ENCODE assay signal across 9 mouse cellular contexts in genomic region chr6:6942813-6943212, GRCm38 (mm10). TPM values are rescaled to one million over a fixed set of nuclear protein-coding genes. Genes with fewer than 3 reads are reported as not detected.
DNase-seq lines count a peak whose midpoint lies in the region; ATAC-seq and TF ChIP-seq lines count a peak whose summit lies in the region.
"Had no signal": no experiment of that assay in that cellular context is flagged by ENCODE, and none has a peak within 500 bp of the region (broad histone marks: within the 10 kb centered on the region; RNA-seq: fewer than 3 reads in every experiment).

No protein-coding gene starts in this region.

- H3K36me3 ChIP-seq in heart, postnatal 0 days (replicated peaks; ENCODE audit: control insufficient read depth, insufficient read depth, low read length), result no peaks in the 10 kb centered on the region
- H3K36me3 ChIP-seq in heart, embryonic 11.5 days (ENCODE audit: control insufficient read depth, insufficient read depth, low read length), result no peaks in the 10 kb centered on the region
- H3K36me3 ChIP-seq in liver, postnatal 0 days (replicated peaks; ENCODE audit: insufficient read depth, low read length), result no peaks in the 10 kb centered on the region
- no peaks in the 10 kb centered on the region for H3K36me3 ChIP-seq in forebrain, embryonic 15.5 days
- H3K36me3 ChIP-seq: heart, embryonic 15.5 days had no signal

- H3K9me3 ChIP-seq in heart, postnatal 0 days (replicated peaks; ENCODE audit: control insufficient read depth, low read length), result no peaks in the 10 kb centered on the region
- no peaks in the 10 kb centered on the region for H3K9me3 ChIP-seq in heart, embryonic 11.5 days (replicated peaks; ENCODE audit: control insufficient read depth, low read length)
- no peaks in the 10 kb centered on the region for H3K9me3 ChIP-seq in liver, postnatal 0 days (ENCODE audit: low read length)
- H3K9me3 ChIP-seq in forebrain, embryonic 15.5 days, result no peaks in the 10 kb centered on the region
- H3K9me3 ChIP-seq: heart, embryonic 15.5 days had no signal

- no peaks in the 10 kb centered on the region for H3K4me1 ChIP-seq in heart, postnatal 0 days (ENCODE audit: control insufficient read depth, insufficient read depth)
- H3K4me1 ChIP-seq in heart, embryonic 11.5 days (ENCODE audit: control insufficient read depth, insufficient read depth, low read length), result no peaks in the 10 kb centered on the region
- H3K4me1 ChIP-seq in cortical plate, adult 2 months (ENCODE audit: control insufficient read depth, insufficient read depth, low read length), result no peaks in the 10 kb centered on the region
- no peaks in the 10 kb centered on the region for H3K4me1 ChIP-seq in liver, postnatal 0 days (ENCODE audit: insufficient read depth)
- no peaks in the 10 kb centered on the region for H3K4me1 ChIP-seq in forebrain, embryonic 15.5 days
- H3K4me1 ChIP-seq: heart, embryonic 15.5 days had no signal

- no peak overlapping the region for H3K27ac ChIP-seq in heart, postnatal 0 days (ENCODE audit: low read depth)
- H3K27ac ChIP-seq in heart, embryonic 11.5 days (ENCODE audit: low read depth, low read length), result no peak overlapping the region
- no peak overlapping the region for H3K27ac ChIP-seq in cortical plate, adult 2 months (ENCODE audit: insufficient read depth, low read length)
- no peak overlapping the region for H3K27ac ChIP-seq in liver, postnatal 0 days (ENCODE audit: low read depth)
- no peak overlapping the region for H3K27ac ChIP-seq in forebrain, embryonic 15.5 days (replicated peaks)
- H3K27ac ChIP-seq: heart, embryonic 15.5 days had no signal

- H3K27me3 ChIP-seq in heart, postnatal 0 days (ENCODE audit: control insufficient read depth, insufficient read depth, low read length), result no peaks in the 10 kb centered on the region
- no peaks in the 10 kb centered on the region for H3K27me3 ChIP-seq in heart, embryonic 11.5 days (ENCODE audit: control insufficient read depth, insufficient read depth, low read length)
- H3K27me3 ChIP-seq in liver, postnatal 0 days (ENCODE audit: insufficient read depth, low read length), result no peaks in the 10 kb centered on the region
- H3K27me3 ChIP-seq in forebrain, embryonic 15.5 days, result no peaks in the 10 kb centered on the region
- H3K27me3 ChIP-seq: heart, embryonic 15.5 days had no signal

- no peak overlapping the region for H3K9ac ChIP-seq in heart, postnatal 0 days (replicated peaks; ENCODE audit: low read depth, low read length)
- no peak overlapping the region for H3K9ac ChIP-seq in heart, embryonic 11.5 days (ENCODE audit: low read depth, low read length)
- H3K9ac ChIP-seq in liver, postnatal 0 days (replicated peaks), result no peak overlapping the region
- no peak overlapping the region for H3K9ac ChIP-seq in forebrain, embryonic 15.5 days (replicated peaks)
- H3K9ac ChIP-seq: heart, embryonic 15.5 days had no signal

- no peak for DNase-seq in heart, postnatal 0 days (ENCODE audit: low spot score)
- peak; percentile 17 for DNase-seq in right cerebral cortex, adult 18-20 months
- no peak for DNase-seq in right cerebral cortex, postnatal 25 days
- DNase-seq in liver, postnatal 0 days, result peak; percentile 20

- no peak overlapping the region for H3K4me3 ChIP-seq in heart, postnatal 0 days (ENCODE audit: low read depth, low read length)
- H3K4me3 ChIP-seq in heart, embryonic 11.5 days (ENCODE audit: low read depth, low read length), result no peak overlapping the region
- H3K4me3 ChIP-seq in cortical plate, adult 2 months (ENCODE audit: insufficient read depth, low read length), result no peak overlapping the region
- H3K4me3 ChIP-seq in liver, postnatal 0 days (ENCODE audit: low read depth, low read length), result no peak overlapping the region
- no peak overlapping the region for H3K4me3 ChIP-seq in forebrain, embryonic 15.5 days
- H3K4me3 ChIP-seq: heart, embryonic 15.5 days had no signal

- ATAC-seq in heart, postnatal 0 days (ENCODE audit: insufficient read depth, low read depth), result no peak
- no peak for ATAC-seq in heart, embryonic 11.5 days (replicated peaks; ENCODE audit: insufficient number of reproducible peaks, low FRiP score, low TSS enrichment)
- ATAC-seq in liver, postnatal 0 days, result no peak
- no peak for ATAC-seq in monocyte, adult 5-6 weeks (replicated peaks; ENCODE audit: insufficient number of reproducible peaks, low FRiP score, low TSS enrichment, poor library complexity, severe bottlenecking)
- no peak for ATAC-seq in forebrain, embryonic 15.5 days (replicated peaks)

- WGBS in heart, postnatal 0 days, result 46% methylated on average over 6 of the region's 6 CpGs
- 39% methylated on average over 6 of the region's 6 CpGs for WGBS in heart, embryonic 11.5 days (ENCODE audit: insufficient replicate concordance)
- 56% methylated on average over 6 of the region's 6 CpGs for WGBS in liver, postnatal 0 days (ENCODE audit: insufficient replicate concordance)
- 50% methylated on average over 6 of the region's 6 CpGs for WGBS in forebrain, embryonic 15.5 days

- TF ChIP-seq POLR2A in cortical plate, adult 2 months (IDR thresholded peaks at IDR 0.05; ENCODE audit: extremely low read depth, insufficient read depth, low read length), result no peak

- H3K4me2 ChIP-seq in heart, postnatal 0 days (ENCODE audit: low read depth, low read length), result no peak overlapping the region
- no peak overlapping the region for H3K4me2 ChIP-seq in heart, embryonic 11.5 days
- no peak overlapping the region for H3K4me2 ChIP-seq in liver, postnatal 0 days (ENCODE audit: low read depth, low read length)
- H3K4me2 ChIP-seq in forebrain, embryonic 15.5 days (replicated peaks), result no peak overlapping the region
- H3K4me2 ChIP-seq: heart, embryonic 15.5 days had no signal

- peak; percentile 43 for TF ChIP-seq CTCF in heart, postnatal 0 days (IDR thresholded peaks at IDR 0.05; ENCODE audit: low read depth)
- peak; percentile 23; the same call in 1 of the 2 replicates for TF ChIP-seq CTCF in cortical plate, adult 2 months (IDR thresholded peaks at IDR 0.05; ENCODE audit: extremely low read depth, insufficient read depth, low read length)
- peak; percentile 29 for TF ChIP-seq CTCF in liver, postnatal 0 days (IDR thresholded peaks at IDR 0.05; ENCODE audit: low read depth)

- no peak for TF ChIP-seq EP300 in heart, postnatal 0 days (IDR thresholded peaks at IDR 0.05; ENCODE audit: low read depth)
- TF ChIP-seq EP300 in liver, postnatal 0 days (IDR thresholded peaks at IDR 0.05; ENCODE audit: low read depth), result no peak

RNA-seq across cellular contexts. Expression of gene Sdhaf3, which starts 13.0 kb away (rescaled TPM):
- 1.7 and 3.9 TPM in 2 replicates for total RNA-seq in heart, postnatal 0 days (2014; rRNA removed; ENCODE audit: low replicate concordance)
- 4.9 and 5.6 TPM in 2 replicates for polyA plus RNA-seq in heart, postnatal 0 days (2015; fragmentation: Nextera tagmentation; extraction: Ambion mirVana)
- 5.7 and 5.8 TPM in 2 replicates for polyA plus RNA-seq in heart, embryonic 11.5 days (2014; fragmentation: Nextera tagmentation; extraction: Ambion mirVana)
- polyA plus RNA-seq in cortical plate, adult 2 months (2012; rRNA removed), result 3.4 and 3.9 TPM in 2 replicates
- 2.8 and 3.2 TPM in 2 replicates for polyA plus RNA-seq in liver, postnatal 0 days (2015; fragmentation: Nextera tagmentation; extraction: Ambion mirVana)
- total RNA-seq in monocyte, adult 5-6 weeks (2017), result 1.6 to 5.9 TPM (median 5.0 TPM) in 3 replicates
- polyA plus RNA-seq in forebrain, embryonic 15.5 days (2015; fragmentation: Nextera tagmentation; extraction: Ambion mirVana), result 6.1 and 6.9 TPM in 2 replicates

Comparison
In these comparisons a context has a peak if more than half of its experiments do, and no peak if none do; other contexts are left out.
1. DNase-seq: peak in right cerebral cortex, adult 18-20 months (single experiment) and liver, postnatal 0 days (single experiment); none in heart, postnatal 0 days (single experiment) and right cerebral cortex, postnatal 25 days (single experiment).
2. Peak in every context shown above with its lines, with median percentiles within 50 percentile points of each other: CTCF ChIP-seq.